Mouse (Mus musculus): ENCODE measurements around the gene Mroh9.

GRCm38 (mm10) chr1:163091438-163092155 lies 6.1 kb upstream of the Mroh9 start:
- TF ChIP-seq CTCF (IDR thresholded peaks at IDR 0.05) (peak; percentile 57), EP300 (IDR thresholded peaks at IDR 0.05) (no peak)
